Mouse (Mus musculus): ENCODE data around the gene Tmem151a. TPM values are rescaled to one million over a fixed set of nuclear protein-coding genes. Genes with fewer than 3 reads are reported as not detected.

Tmem151a gene
- total and polyA plus RNA-seq, 3 experiments, result not detected

DNA sequence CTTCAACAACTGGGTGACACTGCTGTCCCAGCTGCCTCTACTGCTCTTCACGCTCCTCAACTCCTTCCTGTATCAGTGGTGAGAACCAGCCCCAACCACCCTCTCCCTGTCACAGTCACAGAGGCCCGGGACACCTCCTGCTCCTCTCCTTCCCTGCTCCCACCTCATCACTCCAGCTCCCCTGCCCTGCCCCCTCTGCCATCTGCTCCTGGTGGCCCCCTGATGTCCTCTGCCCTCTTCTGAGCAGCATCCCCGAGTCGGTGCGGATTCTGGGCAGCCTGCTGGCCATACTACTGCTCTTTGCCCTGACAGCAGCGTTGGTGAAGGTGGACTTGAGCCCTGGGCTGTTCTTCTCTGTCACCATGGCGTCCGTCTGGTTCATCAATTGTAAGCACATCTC, 59.2 kb downstream of the Tmem151a start:
- no peak for TF ChIP-seq HCFC1 (IDR thresholded peaks at IDR 0.05; ENCODE audit: low read depth, low read length)
- no peak for TF ChIP-seq POLR2A (IDR thresholded peaks at IDR 0.05; ENCODE audit: low read depth, low read length)
- no peak for TF ChIP-seq CHD2 (IDR thresholded peaks at IDR 0.05; ENCODE audit: low read length)
- no peak for TF ChIP-seq MAZ (IDR thresholded peaks at IDR 0.05; ENCODE audit: low read depth, low read length)
- no peak for TF ChIP-seq ZMIZ1 (IDR thresholded peaks at IDR 0.05; ENCODE audit: low read depth, low read length)
- TF ChIP-seq SMC3 (IDR thresholded peaks at IDR 0.05; ENCODE audit: low read depth, low read length), result no peak
- no peak for TF ChIP-seq USF2 (conservative IDR thresholded peaks at IDR 0.05; ENCODE audit: low read depth, low read length)
- TF ChIP-seq NELFE (IDR thresholded peaks at IDR 0.05; ENCODE audit: low read depth, low read length), result no peak
- TF ChIP-seq BHLHE40 (IDR thresholded peaks at IDR 0.05; ENCODE audit: low read depth, low read length), result no peak
- TF ChIP-seq GABPA (IDR thresholded peaks at IDR 0.05; ENCODE audit: insufficient replicate concordance, low read depth, low read length), result no peak
- no peak for TF ChIP-seq CTCF (conservative IDR thresholded peaks at IDR 0.05 in 1 of 2, IDR thresholded peaks at IDR 0.05 in 1 of 2; ENCODE audit: low read depth in 2 of 2, low read length in 2 of 2)
- H3K9ac ChIP-seq (ENCODE audit: insufficient read depth, low read depth), result no peak overlapping the region
- H3K27ac ChIP-seq (ENCODE audit: insufficient read depth, low read depth), result no peak overlapping the region
- H3K9me3 ChIP-seq (replicated peaks; ENCODE audit: low read length), result no peaks in the 10 kb centered on the region
- no peak for DNase-seq (ENCODE audit: extremely low read depth)
- in situ Hi-C loops (cut with MboI; ENCODE audit: low pct_ligation_motif_present, low pct_unique_long_range_greater_than_20kb, low sequenced_read_pairs) (no loop called here), dilution Hi-C loops (cut with MboI; ENCODE audit: extremely low pct_ligation_motif_present, extremely low pct_unique_long_range_greater_than_20kb, low sequenced_read_pairs) (no loop called here)
- no peak overlapping the region for H3K4me3 ChIP-seq (replicated peaks in 1 of 3; ENCODE audit: low read depth in 2 of 3, low read length in 2 of 3, poor library complexity in 1 of 3)
- no peak overlapping the region for H3K4me2 ChIP-seq (ENCODE audit: insufficient read depth, low read depth, poor library complexity, severe bottlenecking)
- H3K27me3 ChIP-seq (replicated peaks), result peaks cover under 1% of the 10 kb centered on the region
- peaks cover 16 to 51% of the 10 kb centered on the region in 2 experiments for H3K36me3 ChIP-seq (replicated peaks in 1 of 2; ENCODE audit: control insufficient read depth in 1 of 2, insufficient read depth in 1 of 2, low read length in 1 of 2)
- peaks cover 13 to 16% of the 10 kb centered on the region in 2 experiments for H3K4me1 ChIP-seq (ENCODE audit: control insufficient read depth in 1 of 2, insufficient read depth in 2 of 2)
- no peaks in the 10 kb centered on the region for H3K79me2 ChIP-seq (replicated peaks; ENCODE audit: control insufficient read depth, extremely low read depth, insufficient read depth, poor library complexity, severe bottlenecking)

DNA sequence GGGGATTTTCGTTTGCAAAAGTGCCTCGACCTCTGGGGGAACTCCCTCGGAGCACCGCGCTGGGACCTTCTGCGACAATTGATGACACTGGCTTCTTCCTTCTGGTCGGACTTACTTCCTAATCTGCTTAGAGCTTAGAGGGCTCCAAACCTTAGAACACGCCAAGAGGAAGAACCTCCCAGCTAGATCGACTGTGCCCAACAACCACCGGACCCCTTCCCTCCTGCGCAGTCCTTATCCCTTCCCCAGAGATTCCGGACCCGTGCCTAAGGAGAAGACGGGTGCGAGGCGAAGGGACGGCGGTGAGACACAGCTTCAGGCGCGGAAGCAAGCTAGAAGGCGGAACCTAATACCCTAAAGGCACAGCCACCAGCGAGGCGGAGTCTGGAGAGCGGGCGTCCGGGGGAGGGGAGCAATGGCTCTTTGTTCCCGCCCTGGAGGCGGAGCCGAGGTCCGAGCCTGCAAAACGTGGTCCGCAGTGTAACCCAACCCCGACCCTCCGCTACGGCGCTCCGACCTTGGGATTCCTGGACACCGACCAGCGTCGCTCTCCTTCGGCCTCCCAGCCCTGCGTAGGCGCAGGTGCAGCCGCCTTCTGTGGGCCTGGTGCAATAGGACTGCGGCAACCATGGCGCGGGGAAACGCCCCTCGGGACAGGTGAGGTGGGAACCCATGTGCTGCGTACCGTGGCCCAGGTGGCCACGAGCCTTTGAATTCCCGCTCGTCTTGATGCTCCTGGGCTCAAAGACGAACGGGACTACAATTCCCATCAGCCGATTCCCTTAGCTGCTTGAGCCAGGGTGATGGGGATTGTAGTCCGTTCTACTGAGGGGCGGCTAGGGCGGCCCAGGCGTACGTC, 61.5 kb downstream of the Tmem151a start, which contains the start of gene Slc29a2:
Slc29a2 (plus strand) TSS at position 240 of the 859 bp plus-strand sequence.
- H3K27ac ChIP-seq (ENCODE audit: insufficient read depth, low read depth), result peak within 1 kb of the TSS; percentile 76
- dilution Hi-C loops (cut with MboI; ENCODE audit: extremely low pct_ligation_motif_present, extremely low pct_unique_long_range_greater_than_20kb, low sequenced_read_pairs), result no loop called here
- TF ChIP-seq POLR2A (IDR thresholded peaks at IDR 0.05; ENCODE audit: low read depth, low read length), result peak; percentile 97
- TF ChIP-seq NELFE (IDR thresholded peaks at IDR 0.05; ENCODE audit: low read depth, low read length), result peak; percentile 97
- TF ChIP-seq POLR2AphosphoS2 (IDR thresholded peaks at IDR 0.05; ENCODE audit: low read depth, low read length), result peak; percentile 79; the same call in 1 of the 2 replicates
- TF ChIP-seq TCF12 (IDR thresholded peaks at IDR 0.05; ENCODE audit: low read depth, low read length), result no peak
- TF ChIP-seq ZMIZ1 (IDR thresholded peaks at IDR 0.05; ENCODE audit: low read depth, low read length), result peak; percentile 90
- peak; percentile 71; the same call in 1 of the 2 replicates for TF ChIP-seq UBTF (IDR thresholded peaks at IDR 0.05; ENCODE audit: low read depth, low read length)
- TF ChIP-seq MAX (IDR thresholded peaks at IDR 0.05; ENCODE audit: low read length), result peak; percentile 68
- TF ChIP-seq IRF4 (IDR thresholded peaks at IDR 0.05; ENCODE audit: low read depth, low read length), result no peak
- no peak for TF ChIP-seq ZKSCAN1 (IDR thresholded peaks at IDR 0.05; ENCODE audit: borderline replicate concordance, low read depth, low read length)
- no peak for TF ChIP-seq JUN (IDR thresholded peaks at IDR 0.05; ENCODE audit: insufficient read depth, low read depth, low read length)
- 0 out of 2 replicates have a peak, but pooled peaks have one; percentile 48 for TF ChIP-seq E2F4 (IDR thresholded peaks at IDR 0.05; ENCODE audit: insufficient replicate concordance, low read depth, low read length)
- TF ChIP-seq ELF1 (IDR thresholded peaks at IDR 0.05; ENCODE audit: low read depth, low read length), result peak; percentile 80
- TF ChIP-seq JUND (conservative IDR thresholded peaks at IDR 0.05; ENCODE audit: low read depth, low read length), result no peak
- no peak for TF ChIP-seq BHLHE40 (IDR thresholded peaks at IDR 0.05; ENCODE audit: low read depth, low read length)
- TF ChIP-seq RAD21 (IDR thresholded peaks at IDR 0.05; ENCODE audit: low read depth, low read length), result no peak
- TF ChIP-seq MAZ (IDR thresholded peaks at IDR 0.05; ENCODE audit: low read depth, low read length), result no peak
- TF ChIP-seq CTCF (conservative IDR thresholded peaks at IDR 0.05 in 1 of 2, IDR thresholded peaks at IDR 0.05 in 1 of 2; ENCODE audit: low read depth in 2 of 2, low read length in 2 of 2), result no peak
- no peak; the same call in 1 of the 2 replicates for TF ChIP-seq MEF2A (IDR thresholded peaks at IDR 0.05; ENCODE audit: borderline replicate concordance, low read depth, low read length)
- no peak; the same call in 1 of the 2 replicates for TF ChIP-seq SIN3A (IDR thresholded peaks at IDR 0.05; ENCODE audit: low read length)
- no peak for TF ChIP-seq GABPA (IDR thresholded peaks at IDR 0.05; ENCODE audit: insufficient replicate concordance, low read depth, low read length)
- TF ChIP-seq MXI1 (IDR thresholded peaks at IDR 0.05; ENCODE audit: low read depth, low read length), result peak; percentile 82
- TF ChIP-seq RCOR1 (conservative IDR thresholded peaks at IDR 0.05; ENCODE audit: low read depth, low read length), result no peak
- TF ChIP-seq ETS1 (conservative IDR thresholded peaks at IDR 0.05; ENCODE audit: low read depth, low read length), result no peak
- no peak for TF ChIP-seq MAFK (IDR thresholded peaks at IDR 0.05; ENCODE audit: insufficient replicate concordance, low read length)
- TF ChIP-seq SMC3 (IDR thresholded peaks at IDR 0.05; ENCODE audit: low read depth, low read length), result no peak
- no peak for TF ChIP-seq ZNF384 (IDR thresholded peaks at IDR 0.05; ENCODE audit: low read depth, low read length)

More for the DNA sequence above, 61.5 kb downstream of the Tmem151a start, which contains the start of gene Slc29a2:
- peaks cover 4% of the 10 kb centered on the region for H3K27me3 ChIP-seq (replicated peaks)
- H3K4me2 ChIP-seq (ENCODE audit: insufficient read depth, low read depth, poor library complexity, severe bottlenecking), result peak within 1 kb of the TSS; percentile 79
- H3K4me3 ChIP-seq (replicated peaks in 1 of 3; ENCODE audit: low read depth in 2 of 3, low read length in 2 of 3, poor library complexity in 1 of 3), result peak within 1 kb of the TSS; percentile 67 to 89 (median 69)
- peak within 1 kb of the TSS; percentile 18; the same call in 1 of the 2 replicates for H3K9ac ChIP-seq (ENCODE audit: insufficient read depth, low read depth)
- peak; percentile 90 for DNase-seq (ENCODE audit: extremely low read depth)
- in situ Hi-C loops (cut with MboI; ENCODE audit: low pct_ligation_motif_present, low pct_unique_long_range_greater_than_20kb, low sequenced_read_pairs), result no loop called here
- H3K79me2 ChIP-seq (replicated peaks; ENCODE audit: control insufficient read depth, extremely low read depth, insufficient read depth, poor library complexity, severe bottlenecking), result no peaks in the 10 kb centered on the region
- H3K4me1 ChIP-seq (ENCODE audit: control insufficient read depth in 1 of 2, insufficient read depth in 2 of 2), result peaks cover 10 to 14% of the 10 kb centered on the region in 2 experiments
- H3K36me3 ChIP-seq (replicated peaks in 1 of 2; ENCODE audit: control insufficient read depth in 1 of 2, insufficient read depth in 1 of 2, low read length in 1 of 2), result peaks cover 8 to 28% of the 10 kb centered on the region in 2 experiments
- H3K9me3 ChIP-seq (replicated peaks; ENCODE audit: low read length), result no peaks in the 10 kb centered on the region
